Mouse (Mus musculus): ENCODE data around the gene Rhoc. TPM values are rescaled to one million over a fixed set of nuclear protein-coding genes. Genes with fewer than 3 reads are reported as not detected.
"Not testable (repeated sequence)": the region's sequence is repeated elsewhere in the genome, so short reads cannot be mapped to it uniquely, and the experiment has no call there.

Rhoc gene
- polyA plus RNA-seq, 1 experiment, result not detected

DNA sequence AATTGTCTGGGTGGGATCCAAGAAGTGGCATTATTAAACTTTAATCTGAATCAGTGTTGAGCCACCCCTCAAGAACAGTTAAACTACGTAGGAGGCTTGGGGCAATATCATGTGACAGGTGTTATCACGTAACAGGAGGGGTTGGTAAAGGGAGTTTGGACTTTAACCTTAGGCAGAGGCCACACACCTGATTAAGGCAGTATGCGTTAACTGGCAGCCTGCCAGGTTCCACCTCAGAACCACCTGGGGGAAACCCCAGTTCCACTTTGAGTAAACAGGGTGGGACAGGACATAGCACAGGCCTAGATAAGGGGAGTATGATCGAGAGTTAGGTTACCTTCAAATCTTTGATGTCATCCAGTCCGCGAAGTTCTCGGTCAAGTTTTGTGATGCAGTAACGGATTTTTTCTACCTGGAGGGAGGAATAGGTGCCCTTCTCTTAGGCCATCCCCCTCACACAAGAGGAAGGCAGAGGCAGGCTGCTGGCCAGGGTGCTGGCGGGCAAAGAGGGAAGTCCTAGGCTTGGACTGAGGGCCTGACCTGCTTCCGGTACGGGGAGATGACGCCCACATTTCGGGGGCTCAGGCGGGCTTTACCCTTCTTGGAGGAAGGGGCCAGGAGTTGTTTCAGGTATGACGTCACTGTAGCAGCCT lies 8.4 kb downstream of the Rhoc start:
- WGBS, result 86% methylated on average over 15 of the region's 15 CpGs
- Histone ChIP-seq H3K4me1 (ENCODE audit: control insufficient read depth, insufficient read depth, low read length) (peaks cover 9% of the 10 kb centered on the region), H3K4me3 (ENCODE audit: insufficient read depth, low read depth, low read length) (no peak overlapping the region), H3K27ac (ENCODE audit: insufficient read depth, low read depth, low read length) (no peak overlapping the region)
- TF ChIP-seq POLR2A (IDR thresholded peaks at IDR 0.05; ENCODE audit: insufficient read depth, low read depth, low read length) (no peak), CTCF (IDR thresholded peaks at IDR 0.05; ENCODE audit: insufficient read depth, low read depth, low read length) (no peak)

DNA sequence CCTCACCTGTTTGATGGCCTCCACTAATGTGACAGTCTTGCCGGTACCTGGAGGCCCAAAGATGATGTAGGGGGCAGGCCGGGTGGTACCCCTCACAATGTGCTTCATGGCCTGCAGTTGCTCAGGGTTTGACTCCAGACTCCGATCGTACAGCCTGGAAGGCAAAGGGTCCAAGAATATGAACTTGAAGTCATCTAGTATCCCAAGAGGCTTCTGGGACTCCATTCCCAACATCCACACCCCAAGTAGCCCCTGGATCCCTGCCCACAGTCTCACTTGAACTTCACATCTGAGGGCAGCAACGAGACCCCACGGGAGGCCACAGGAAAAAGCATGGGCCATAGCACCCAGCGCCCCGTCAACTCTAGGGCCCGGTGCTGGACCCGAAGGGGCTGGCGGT lies 12.5 kb downstream of the Rhoc start:
- TF ChIP-seq CTCF (IDR thresholded peaks at IDR 0.05; ENCODE audit: insufficient read depth, low read depth, low read length) (no peak), POLR2A (IDR thresholded peaks at IDR 0.05; ENCODE audit: insufficient read depth, low read depth, low read length) (no peak)
- 97% methylated on average over 11 of the region's 11 CpGs for whole genome bisulfite sequencing
- Histone ChIP-seq H3K27ac (ENCODE audit: insufficient read depth, low read depth, low read length) (no peak overlapping the region), H3K4me3 (ENCODE audit: insufficient read depth, low read depth, low read length) (no peak overlapping the region), H3K4me1 (ENCODE audit: control insufficient read depth, insufficient read depth, low read length) (no peaks in the 10 kb centered on the region)

DNA sequence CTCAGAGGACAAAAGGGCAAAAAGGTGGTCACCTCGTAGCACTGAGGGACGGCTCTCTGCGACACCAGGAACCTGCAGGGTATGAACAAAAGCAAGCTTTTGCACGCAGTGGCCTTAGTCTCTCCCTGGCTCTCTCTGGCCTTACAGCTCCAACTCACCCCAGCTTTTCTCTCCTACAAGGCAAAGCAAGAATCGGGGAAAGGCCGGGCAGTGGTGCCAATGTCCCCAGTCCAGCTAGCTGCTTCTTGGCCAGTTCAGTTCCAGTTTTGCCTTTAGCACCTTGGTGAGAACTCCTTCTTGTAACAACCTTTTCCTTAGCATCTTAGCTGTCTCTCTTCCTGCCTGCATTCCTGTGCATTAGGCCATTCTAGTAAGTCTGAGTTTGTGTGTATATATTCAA lies 13.3 kb downstream of the Rhoc start:
- Histone ChIP-seq H3K4me1 (ENCODE audit: control insufficient read depth, insufficient read depth, low read length) (no peaks in the 10 kb centered on the region), H3K27ac (ENCODE audit: insufficient read depth, low read depth, low read length) (no peak overlapping the region), H3K4me3 (ENCODE audit: insufficient read depth, low read depth, low read length) (no peak overlapping the region)
- WGBS, result 93% methylated on average over 6 of the region's 6 CpGs
- TF ChIP-seq CTCF (IDR thresholded peaks at IDR 0.05; ENCODE audit: insufficient read depth, low read depth, low read length) (no peak), POLR2A (IDR thresholded peaks at IDR 0.05; ENCODE audit: insufficient read depth, low read depth, low read length) (no peak)

DNA sequence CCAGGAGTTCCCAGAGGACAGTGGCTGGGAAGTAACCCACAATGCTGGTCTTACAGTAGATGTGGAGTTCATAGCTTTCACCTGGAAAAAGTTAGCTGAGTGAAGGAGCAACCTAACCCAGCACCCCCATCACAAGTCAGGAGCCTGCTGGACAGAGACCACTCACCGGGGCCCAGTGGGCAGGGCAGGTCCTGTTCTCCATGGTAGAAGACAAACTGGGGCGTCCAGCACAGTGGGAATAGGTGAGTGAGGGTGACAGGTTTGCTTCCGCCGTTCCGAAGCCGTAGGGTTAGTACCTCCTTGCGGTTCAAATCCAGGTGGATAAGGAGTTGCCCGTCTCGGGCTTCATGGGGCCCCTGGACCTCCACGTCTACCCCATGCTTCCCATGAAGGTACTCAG lies 16.1 kb downstream of the Rhoc start:
- Histone ChIP-seq H3K27ac (ENCODE audit: insufficient read depth, low read depth, low read length) (no peak overlapping the region), H3K4me1 (ENCODE audit: control insufficient read depth, insufficient read depth, low read length) (no peaks in the 10 kb centered on the region), H3K4me3 (ENCODE audit: insufficient read depth, low read depth, low read length) (no peak overlapping the region)
- TF ChIP-seq CTCF (IDR thresholded peaks at IDR 0.05; ENCODE audit: insufficient read depth, low read depth, low read length), result no peak
- TF ChIP-seq POLR2A (IDR thresholded peaks at IDR 0.05; ENCODE audit: insufficient read depth, low read depth, low read length), result no peak
- WGBS, result 94% methylated on average over 10 of the region's 10 CpGs

DNA sequence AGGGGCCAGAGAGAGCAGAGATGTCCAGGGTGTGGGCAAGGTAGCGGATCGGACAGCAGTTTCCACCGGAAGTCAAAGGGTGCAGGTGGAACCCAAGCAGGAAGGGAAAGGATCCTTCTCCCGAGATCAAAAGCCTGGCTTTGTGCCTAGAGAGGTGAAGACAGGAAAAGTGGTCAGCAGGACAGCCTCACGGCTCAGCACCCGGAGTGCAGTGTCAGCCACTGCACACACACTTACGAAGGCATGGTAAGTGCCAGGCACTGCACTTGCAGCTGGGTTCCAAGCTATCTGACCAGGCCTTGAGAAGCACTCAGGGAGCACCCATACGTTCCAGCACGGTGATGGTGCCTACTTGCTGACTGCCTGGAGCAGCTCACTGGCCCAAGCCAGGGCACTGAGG lies 17.4 kb downstream of the Rhoc start:
- 89% methylated on average over 9 of the region's 9 CpGs for WGBS
- TF ChIP-seq CTCF (IDR thresholded peaks at IDR 0.05; ENCODE audit: insufficient read depth, low read depth, low read length) (no peak), POLR2A (IDR thresholded peaks at IDR 0.05; ENCODE audit: insufficient read depth, low read depth, low read length) (no peak)
- no peak overlapping the region for H3K4me3 ChIP-seq (ENCODE audit: insufficient read depth, low read depth, low read length)
- no peaks in the 10 kb centered on the region for H3K4me1 ChIP-seq (ENCODE audit: control insufficient read depth, insufficient read depth, low read length)
- no peak overlapping the region for H3K27ac ChIP-seq (ENCODE audit: insufficient read depth, low read depth, low read length)

DNA sequence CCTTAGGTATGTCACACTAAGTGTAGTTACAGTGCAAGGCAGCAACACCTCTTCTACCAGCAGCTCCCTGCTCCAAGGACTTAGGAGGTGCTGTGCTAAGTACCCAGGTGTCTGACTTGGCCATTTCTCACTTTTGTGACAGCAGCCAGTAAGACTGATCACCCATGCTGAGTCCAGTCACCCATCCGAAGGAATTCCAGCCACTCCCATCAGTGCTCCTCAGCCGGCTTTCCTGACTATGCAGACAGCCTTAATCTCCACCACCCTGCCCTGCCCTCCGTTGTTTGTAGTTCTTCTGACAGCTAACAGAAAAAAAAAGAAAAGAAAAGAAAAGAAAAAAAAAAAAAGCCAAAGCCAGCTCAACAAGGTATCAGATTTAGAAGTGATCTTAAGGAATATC lies 23.6 kb downstream of the Rhoc start:
- no peak overlapping the region for H3K27ac ChIP-seq (ENCODE audit: insufficient read depth, low read depth, low read length)
- H3K4me1 ChIP-seq (ENCODE audit: control insufficient read depth, insufficient read depth, low read length), result no peaks in the 10 kb centered on the region
- no peak overlapping the region for H3K4me3 ChIP-seq (ENCODE audit: insufficient read depth, low read depth, low read length)
- TF ChIP-seq POLR2A (IDR thresholded peaks at IDR 0.05; ENCODE audit: insufficient read depth, low read depth, low read length) (no peak), CTCF (IDR thresholded peaks at IDR 0.05; ENCODE audit: insufficient read depth, low read depth, low read length) (no peak)
- WGBS, result 62% methylated on average over 3 of the region's 3 CpGs

DNA sequence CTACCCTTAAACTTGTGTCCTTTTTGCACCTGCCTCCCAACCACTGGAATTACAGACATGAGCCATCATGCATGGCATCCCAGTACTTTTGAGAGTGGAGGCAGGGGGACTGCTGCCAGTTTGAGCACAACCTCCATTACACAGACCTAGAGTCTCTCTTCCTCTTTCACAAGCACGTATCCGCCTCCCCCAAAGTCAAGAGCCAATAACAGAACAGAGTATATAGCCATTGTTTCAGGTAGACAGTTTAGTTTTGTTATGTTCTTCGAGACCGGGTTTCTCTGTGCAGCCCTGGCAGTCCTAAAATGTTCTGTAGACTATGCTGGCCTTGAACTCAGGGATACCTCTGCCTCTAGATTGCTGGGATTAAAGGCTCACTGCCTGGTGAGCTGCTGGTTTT lies 24.1 kb downstream of the Rhoc start:
- TF ChIP-seq CTCF (IDR thresholded peaks at IDR 0.05; ENCODE audit: insufficient read depth, low read depth, low read length), result no peak
- no peaks in the 10 kb centered on the region for H3K4me1 ChIP-seq (ENCODE audit: control insufficient read depth, insufficient read depth, low read length)

DNA sequence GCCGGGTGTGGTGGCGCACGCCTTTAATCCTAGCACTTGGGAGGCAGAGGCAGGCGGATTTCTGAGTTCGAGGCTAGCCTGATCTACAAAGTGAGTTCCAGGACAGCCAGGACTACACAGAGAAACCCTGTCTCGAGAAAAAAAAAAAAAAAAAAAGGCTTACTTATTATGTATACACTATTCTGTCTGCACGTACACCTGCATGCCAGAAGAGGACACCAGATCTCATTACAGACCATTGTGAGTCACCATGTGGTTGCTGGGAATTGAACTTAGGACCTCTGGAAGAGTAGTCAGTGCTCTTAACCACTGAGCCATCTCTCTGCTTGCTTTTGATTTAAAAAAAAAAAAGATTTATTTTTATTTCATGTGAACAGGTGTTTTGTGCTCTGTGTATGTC lies 25.1 kb downstream of the Rhoc start:
- WGBS, result 97% methylated on average over 7 of the region's 7 CpGs
- H3K4me3 ChIP-seq (ENCODE audit: insufficient read depth, low read depth, low read length); H3K4me1 ChIP-seq (ENCODE audit: control insufficient read depth, insufficient read depth, low read length): not testable (repeated sequence)

More for the DNA sequence above, 24.1 kb downstream of the Rhoc start:
- H3K27ac ChIP-seq (ENCODE audit: insufficient read depth, low read depth, low read length), result no peak overlapping the region
- WGBS, result 93% methylated on average over 4 of the region's 4 CpGs
- H3K4me3 ChIP-seq (ENCODE audit: insufficient read depth, low read depth, low read length), result no peak overlapping the region

DNA sequence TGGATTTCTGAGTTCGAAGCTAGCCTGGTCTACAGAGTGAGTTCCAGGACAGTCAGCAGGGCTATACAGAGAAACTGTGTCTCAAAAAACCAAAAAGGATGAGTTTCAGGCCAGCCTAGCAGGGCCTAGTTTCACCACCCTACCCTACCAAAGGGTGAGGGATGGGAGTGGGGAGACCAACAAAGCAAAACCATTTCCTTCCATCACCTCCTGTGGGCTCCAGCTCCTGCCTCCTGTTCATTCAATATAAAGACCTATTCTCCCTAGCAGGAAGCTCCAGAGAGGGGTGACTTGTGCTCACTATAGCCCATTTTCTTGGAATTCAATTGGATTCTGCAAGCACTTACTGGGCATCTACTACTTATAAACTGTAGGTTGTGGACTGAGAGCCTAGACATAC lies 26.6 kb downstream of the Rhoc start:
- Histone ChIP-seq H3K4me1 (ENCODE audit: control insufficient read depth, insufficient read depth, low read length) (peaks cover 4% of the 10 kb centered on the region; the same call in 1 of the 2 replicates), H3K27ac (ENCODE audit: insufficient read depth, low read depth, low read length) (no peak overlapping the region), H3K4me3 (ENCODE audit: insufficient read depth, low read depth, low read length) (no peak overlapping the region)
- WGBS, result 89% methylated on average over 1 of the region's 1 CpGs
- TF ChIP-seq POLR2A (IDR thresholded peaks at IDR 0.05; ENCODE audit: insufficient read depth, low read depth, low read length), result no peak
- no peak for TF ChIP-seq CTCF (IDR thresholded peaks at IDR 0.05; ENCODE audit: insufficient read depth, low read depth, low read length)

More for the DNA sequence above, 25.1 kb downstream of the Rhoc start:
- H3K27ac ChIP-seq (ENCODE audit: insufficient read depth, low read depth, low read length), result not testable (repeated sequence)

DNA sequence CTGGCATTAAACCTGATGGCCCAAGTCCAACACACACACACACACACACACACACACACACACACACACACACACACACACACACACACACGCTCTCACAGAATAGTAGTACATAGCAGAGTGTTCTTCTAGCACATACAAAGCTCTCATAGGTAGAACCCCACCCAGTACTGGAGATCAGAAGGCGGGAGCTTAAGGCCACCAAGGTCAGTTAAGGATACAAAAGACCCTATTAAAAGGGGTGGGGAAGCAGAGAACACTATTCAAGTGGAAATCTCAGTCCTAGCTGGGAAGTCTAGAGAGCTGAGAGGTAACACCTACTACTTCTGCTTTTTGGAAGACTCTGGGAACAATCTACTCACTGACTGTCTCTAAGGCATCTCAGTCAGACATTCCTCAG lies 27.2 kb downstream of the Rhoc start:
- TF ChIP-seq POLR2A (IDR thresholded peaks at IDR 0.05; ENCODE audit: insufficient read depth, low read depth, low read length), result no peak
- no peak for TF ChIP-seq CTCF (IDR thresholded peaks at IDR 0.05; ENCODE audit: insufficient read depth, low read depth, low read length)
- WGBS, result 98% methylated on average over 2 of the region's 2 CpGs
- H3K4me1 ChIP-seq (ENCODE audit: control insufficient read depth, insufficient read depth, low read length), result peaks cover 4% of the 10 kb centered on the region; the same call in 1 of the 2 replicates
- no peak overlapping the region for H3K27ac ChIP-seq (ENCODE audit: insufficient read depth, low read depth, low read length)
- no peak overlapping the region for H3K4me3 ChIP-seq (ENCODE audit: insufficient read depth, low read depth, low read length)
